Comparison of ENCODE assay signal across 22 mouse cellular contexts in genomic region chr14:117655382-117655781, GRCm38 (mm10).
DNase-seq lines count a peak whose midpoint lies in the region; ATAC-seq lines count a peak whose summit lies in the region.
"Had no signal": no experiment of that assay in that cellular context is flagged by ENCODE, and none has a peak within 500 bp of the region (broad histone marks: within the 10 kb centered on the region; RNA-seq: fewer than 3 reads in every experiment).

No protein-coding gene starts in this region.

- whole genome bisulfite sequencing in forebrain, embryonic 14.5 days, result 75% methylated on average over 6 of the region's 6 CpGs
- WGBS in forebrain, embryonic 10.5 days, result 87% methylated on average over 6 of the region's 6 CpGs

- no peaks in the 10 kb centered on the region for H3K4me1 ChIP-seq in forebrain, embryonic 14.5 days (ENCODE audit: control insufficient read depth, insufficient read depth, low read length)
- no peaks in the 10 kb centered on the region for H3K4me1 ChIP-seq in forebrain, embryonic 10.5 days

- no peak overlapping the region for H3K4me2 ChIP-seq in forebrain, embryonic 14.5 days (ENCODE audit: low read length)
- H3K4me2 ChIP-seq: heart, embryonic 11.5 days had no signal

- H3K4me3 ChIP-seq in forebrain, embryonic 14.5 days (ENCODE audit: low read depth, low read length), result no peak overlapping the region
- no peak overlapping the region for H3K4me3 ChIP-seq in forebrain, embryonic 10.5 days
- H3K4me3 ChIP-seq: embryonic facial prominence, embryonic 10.5 days had no signal

- H3K27me3 ChIP-seq in forebrain, embryonic 14.5 days (replicated peaks; ENCODE audit: control insufficient read depth, insufficient read depth, low read length), result no peaks in the 10 kb centered on the region
- H3K27me3 ChIP-seq in forebrain, embryonic 10.5 days (ENCODE audit: poor library complexity, severe bottlenecking), result no peaks in the 10 kb centered on the region
- H3K27me3 ChIP-seq: Patski had no signal

- peak overlapping the region; percentile 22; the same call in 1 of the 2 replicates for H3K27ac ChIP-seq in forebrain, embryonic 14.5 days (ENCODE audit: low read depth, low read length)
- no peak overlapping the region for H3K27ac ChIP-seq in forebrain, embryonic 10.5 days
- H3K27ac ChIP-seq: embryonic facial prominence, embryonic 10.5 days; kidney, postnatal 0 days; stomach, postnatal 0 days had no signal

- no peaks in the 10 kb centered on the region for H3K36me3 ChIP-seq in forebrain, embryonic 14.5 days (ENCODE audit: control insufficient read depth, insufficient read depth, low read length)
- H3K36me3 ChIP-seq in forebrain, embryonic 10.5 days (replicated peaks), result no peaks in the 10 kb centered on the region
- H3K36me3 ChIP-seq: embryonic facial prominence, embryonic 10.5 days had no signal

- H3K9me3 ChIP-seq in forebrain, embryonic 14.5 days (replicated peaks; ENCODE audit: control insufficient read depth, low read length), result no peaks in the 10 kb centered on the region
- no peaks in the 10 kb centered on the region for H3K9me3 ChIP-seq in forebrain, embryonic 10.5 days
- H3K9me3 ChIP-seq: embryonic facial prominence, embryonic 10.5 days had no signal

- no peak overlapping the region for H3K9ac ChIP-seq in forebrain, embryonic 14.5 days (ENCODE audit: low read length)
- H3K9ac ChIP-seq: liver, postnatal 0 days had no signal

- DNase-seq in forebrain, embryonic 14.5 days (ENCODE audit: low spot score), result peak; percentile 60
- no peak for DNase-seq in forebrain, embryonic 10.5 days (ENCODE audit: extremely low spot score, low spot score)
- DNase-seq in layer of hippocampus, postnatal 10 days (ENCODE audit: low spot score in 2 of 2), result peak; percentile 6 to 17
- no peak for DNase-seq in layer of hippocampus, adult 9-10 months (ENCODE audit: low spot score)
- peak; percentile 27 for DNase-seq in retina, postnatal 1 day
- no peak for DNase-seq in retina, embryonic 14.5 days (ENCODE audit: low spot score)
- DNase-seq in adrenal gland, postnatal 25 days, result no peak
- DNase-seq in adrenal gland, postnatal 36 days, result no peak
- DNase-seq: cerebellum, adult 8-10 months; gastrocnemius, postnatal 14 days; heart, adult 11 months; kidney, adult 2 months; layer of hippocampus, postnatal 36 days; liver, postnatal 0 days; lung, postnatal 10 days; thymus, adult 2 months; thymus, postnatal 4 days had no signal

- ATAC-seq in forebrain, embryonic 14.5 days, result peak; percentile 70; the same call in 1 of the 2 replicates
- ATAC-seq: liver, postnatal 0 days; Patski had no signal

Comparison
In these comparisons a context has a peak if more than half of its experiments do, and no peak if none do; other contexts are left out.
1. DNase-seq: peak in forebrain, embryonic 14.5 days (single experiment), layer of hippocampus, postnatal 10 days (2 of 2) and retina, postnatal 1 day (single experiment); none in forebrain, embryonic 10.5 days (single experiment), layer of hippocampus, adult 9-10 months (single experiment), retina, embryonic 14.5 days (single experiment), adrenal gland, postnatal 25 days (single experiment) and adrenal gland, postnatal 36 days (0 of 2).